Mouse (Mus musculus) ovary, adult 18-20 months (tissue): ENCODE results near the gene Syt16.

Experiments used
- DNase-seq: peaks from one replicate; pipeline ENCODE4 v3.0.0; 2022; ENCODE audit warnings: low spot score, mixed read lengths

Gene Syt16

GRCm38 (mm10) chr12:74108663-74109081, 111.2 kb downstream of the Syt16 start:
- DNase-seq, result no peak

GRCm38 (mm10) chr12:74109462-74110068, 112.1 kb downstream of the Syt16 start:
- DNase-seq, result no peak

DNA sequence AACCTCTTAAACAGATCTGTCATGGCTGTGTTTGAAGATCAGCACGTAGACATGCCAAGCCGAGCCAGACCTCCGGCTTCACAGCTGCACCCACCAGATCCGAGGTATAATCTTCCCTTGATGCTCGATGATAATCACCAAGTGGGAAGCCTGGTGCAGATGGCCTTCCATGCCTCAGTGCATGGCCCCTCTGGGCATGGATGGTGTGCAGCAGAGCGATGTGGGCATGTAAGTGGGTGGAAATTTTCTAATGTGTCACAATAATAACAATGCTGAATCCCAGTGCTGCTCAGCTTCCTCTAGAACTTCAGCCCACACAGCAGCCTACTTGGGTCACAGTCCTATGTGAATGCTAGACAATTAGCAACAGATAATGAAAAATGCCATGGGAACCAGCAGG, 119.4 kb downstream of the Syt16 start:
- no peak for DNase-seq

DNA sequence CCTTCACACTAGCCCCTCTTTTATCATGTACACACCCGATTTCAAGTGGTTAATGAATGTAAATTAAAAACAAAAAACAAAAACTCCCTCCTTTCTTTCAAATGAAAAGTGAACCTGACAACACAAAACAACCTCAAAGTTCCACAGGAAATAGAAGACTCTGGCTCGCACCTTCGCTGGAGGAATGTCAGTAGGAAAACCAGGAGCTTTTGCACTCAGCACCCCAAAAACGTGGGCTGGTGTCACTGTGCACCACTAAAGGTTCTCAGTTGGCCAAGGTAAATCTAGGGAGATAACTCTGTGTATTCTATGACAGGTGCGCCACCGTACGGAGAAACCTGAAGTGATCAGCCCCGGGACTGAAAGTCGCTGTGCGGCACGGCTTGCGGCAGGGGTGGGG, 128.3 kb downstream of the Syt16 start:
- no peak for DNase-seq

GRCm38 (mm10) chr12:74128229-74128628, 130.8 kb downstream of the Syt16 start:
- DNase-seq, result no peak

DNA sequence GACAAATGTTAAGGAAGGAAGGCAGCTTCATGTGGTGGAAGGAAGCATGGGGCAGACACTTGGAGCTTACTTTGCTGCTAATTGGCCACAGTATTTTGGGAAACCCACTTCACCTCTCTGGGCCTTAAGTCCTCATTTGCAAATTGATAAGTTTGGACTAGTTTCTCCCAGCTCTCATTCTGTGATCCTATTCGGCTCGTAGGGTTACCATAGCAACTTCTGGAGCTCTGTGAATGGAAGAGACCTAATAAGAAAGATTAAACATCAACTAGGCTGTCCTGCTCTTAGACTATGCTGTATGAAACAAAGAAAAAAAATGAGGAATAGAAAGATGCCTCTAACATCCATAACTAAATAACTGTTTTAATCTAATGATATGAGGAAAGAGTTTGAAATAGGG, 134.3 kb downstream of the Syt16 start:
- no peak for DNase-seq

- no peak for DNase-seq
Measured at GRCm38 (mm10) chr12:74142147-74142546, 144.7 kb downstream of the Syt16 start.

DNA sequence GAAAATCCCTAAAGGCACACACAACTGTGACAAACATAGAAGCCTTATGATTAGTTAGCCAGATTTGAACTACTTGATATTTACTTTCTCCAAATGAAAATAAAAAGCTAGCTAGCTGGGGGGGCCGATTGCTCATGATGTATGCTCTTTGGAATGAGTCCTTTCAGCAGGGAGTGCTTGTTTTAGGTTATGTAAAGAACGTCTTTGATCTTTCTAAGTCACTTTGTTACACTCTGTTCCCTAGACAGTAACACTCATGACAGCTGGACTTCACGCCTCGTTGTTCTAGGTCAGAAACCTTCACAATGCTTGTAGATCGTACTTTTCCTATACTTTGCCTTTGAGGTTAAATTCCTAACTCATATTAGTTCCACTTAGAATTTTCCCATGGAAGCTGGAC, 146.9 kb downstream of the Syt16 start:
- DNase-seq, result no peak

GRCm38 (mm10) chr12:74160791-74161190, 163.3 kb downstream of the Syt16 start:
- no peak for DNase-seq

DNA sequence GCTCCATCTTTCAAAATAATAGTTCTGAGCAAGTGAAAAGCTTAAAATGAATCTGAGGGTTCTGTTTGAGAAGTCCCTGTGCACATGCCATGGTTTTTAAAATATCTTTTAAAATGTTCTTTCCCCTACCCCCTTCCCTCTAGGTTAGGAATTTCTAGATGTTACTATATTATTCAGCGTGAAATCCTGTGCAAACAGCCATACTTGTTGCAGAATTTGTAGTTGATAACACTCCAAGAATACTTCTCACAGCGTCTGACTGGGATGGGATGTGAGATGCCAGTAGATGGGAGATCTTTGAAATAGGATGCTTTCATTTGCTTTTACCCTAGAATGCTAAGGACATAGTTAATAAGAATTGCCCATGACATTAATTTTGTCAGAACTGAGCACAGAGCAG, 165.6 kb downstream of the Syt16 start:
- no peak for DNase-seq

DNA sequence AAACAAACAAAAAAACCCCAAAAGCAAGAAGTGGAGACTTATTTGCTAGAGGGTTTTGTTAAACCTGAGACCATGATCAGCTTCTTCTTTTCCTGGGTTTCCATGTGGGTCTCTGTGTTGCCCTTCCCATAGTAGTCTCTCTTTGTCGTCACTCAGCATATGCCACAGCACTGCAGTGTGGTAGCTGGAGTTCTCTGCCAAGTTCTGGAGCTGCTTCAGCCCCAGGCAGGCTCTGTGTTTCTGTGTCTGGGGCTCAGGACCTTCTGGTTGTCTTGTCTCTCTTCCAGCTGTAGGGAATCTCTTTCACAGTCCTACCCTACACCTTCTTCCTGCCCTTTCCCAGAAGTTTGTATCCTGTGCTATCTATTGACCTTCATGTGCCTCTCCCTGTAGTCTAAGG, 173.8 kb downstream of the Syt16 start:
- no peak for DNase-seq

GRCm38 (mm10) chr12:74173902-74174301, 176.4 kb downstream of the Syt16 start:
- no peak for DNase-seq

- DNase-seq, result no peak
Measured at GRCm38 (mm10) chr12:74184596-74184995, 187.1 kb downstream of the Syt16 start.

DNA sequence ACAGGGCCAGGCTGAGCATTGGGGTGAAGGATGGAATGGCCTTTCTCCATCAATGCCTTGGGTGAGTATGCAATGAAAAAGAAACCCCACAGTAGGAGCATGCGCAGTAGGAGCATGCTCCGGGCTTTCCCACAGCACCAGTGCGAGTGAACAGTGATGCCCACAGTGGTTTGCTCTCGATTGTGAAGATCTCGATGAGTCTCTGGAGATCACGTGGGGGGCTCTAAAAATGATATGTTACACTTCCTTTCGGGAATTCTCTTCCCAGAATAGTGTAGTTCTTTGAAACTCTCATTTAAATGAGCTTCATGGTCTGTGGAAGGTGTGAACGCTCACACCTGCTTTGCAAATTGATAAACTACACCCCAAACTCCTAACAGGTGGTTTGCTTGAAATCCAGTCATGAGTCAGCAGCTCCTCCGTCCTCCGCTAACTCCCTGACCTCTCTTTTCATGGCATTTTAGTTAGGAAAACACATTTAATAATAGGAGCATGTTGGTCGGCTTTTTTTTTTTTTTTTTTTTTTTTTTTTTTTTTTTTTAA, 190.9 kb downstream of the Syt16 start:
- no peak for DNase-seq

GRCm38 (mm10) chr12:74188815-74189214, 191.4 kb downstream of the Syt16 start:
- DNase-seq, result no peak

GRCm38 (mm10) chr12:74189840-74190239, 192.4 kb downstream of the Syt16 start:
- DNase-seq, result no peak

GRCm38 (mm10) chr12:74190297-74190696, 192.8 kb downstream of the Syt16 start:
- no peak for DNase-seq

GRCm38 (mm10) chr12:74192552-74192951, 195.1 kb downstream of the Syt16 start:
- DNase-seq, result no peak

GRCm38 (mm10) chr12:74201410-74201809, 203.9 kb downstream of the Syt16 start:
- DNase-seq, result no peak

- no peak for DNase-seq
Measured at GRCm38 (mm10) chr12:74202431-74203042, 205.1 kb downstream of the Syt16 start.

GRCm38 (mm10) chr12:74212156-74212555, 214.7 kb downstream of the Syt16 start:
- DNase-seq, result no peak

- DNase-seq, result no peak
Measured at GRCm38 (mm10) chr12:74216103-74216728, 218.8 kb downstream of the Syt16 start.

DNA sequence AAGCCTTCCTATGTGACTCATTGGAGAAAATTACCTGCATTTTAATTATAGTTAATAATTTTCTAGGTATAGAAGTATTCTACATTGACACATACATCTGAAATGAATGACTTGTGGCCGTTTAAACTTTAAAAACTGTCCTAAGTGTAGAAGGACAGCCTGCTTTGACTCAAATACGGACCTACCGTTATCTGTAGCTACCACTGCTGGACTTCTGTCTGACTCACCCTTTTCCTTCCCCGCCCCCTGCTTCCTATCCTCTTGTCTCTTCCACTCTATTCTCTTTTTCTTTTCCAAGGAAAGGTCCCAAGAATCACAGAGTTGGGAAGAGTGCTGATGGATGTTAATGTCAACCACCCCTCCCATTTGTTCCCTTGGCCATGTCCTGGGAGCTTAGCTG, 222.4 kb downstream of the Syt16 start:
- DNase-seq, result no peak
